Mouse (Mus musculus) C2C12 (cell line): ENCODE data around the gene 2610042L04Rik. TPM values are rescaled to one million over a fixed set of nuclear protein-coding genes. Genes with fewer than 3 reads are reported as not detected.
"Not testable (repeated sequence)": the region's sequence is repeated elsewhere in the genome, so short reads cannot be mapped to it uniquely, and the experiment has no call there.

Source experiments
- H3K27me3 ChIP-seq: one replicate; pipeline ENCODE4 v1.6.1; 2011; ENCODE audit not compliant: control insufficient read depth, insufficient read depth, insufficient read length
- H3K36me3 ChIP-seq: one replicate; pipeline ENCODE4 v1.6.1; 2011; ENCODE audit not compliant: control insufficient read depth, insufficient read depth
- H3K4me3 ChIP-seq: one replicate; pipeline ENCODE4 v1.5.1; 2011; ENCODE audit warnings: mild to moderate bottlenecking, control low read depth; ENCODE audit not compliant: poor library complexity, insufficient read depth, severe bottlenecking
- H3K79me2 ChIP-seq: one replicate; pipeline ENCODE4 v1.6.1; 2011; ENCODE audit not compliant: control insufficient read depth, insufficient read depth
- H3K79me3 ChIP-seq: one replicate; pipeline ENCODE4 v1.6.1; 2011; ENCODE audit warnings: low read depth, control low read depth
- H3ac ChIP-seq: one replicate; pipeline ENCODE3; 2011; ENCODE audit warnings: low read depth; ENCODE audit not compliant: control insufficient read depth, insufficient read length
- polyA plus RNA-seq: library from polyadenylated mRNA; unstranded; fragments of >200 nt; fragmentation: generic; extraction: Trizol; gene quantifications from one replicate; pipeline ENCODE4 v1.2.1, GENCODE M21; 2012; ENCODE audit warnings: missing spikeins

Gene 2610042L04Rik
- polyA plus RNA-seq, 1 experiment = not detected

- H3ac ChIP-seq, H3K4me3 ChIP-seq, H3K27me3 ChIP-seq, H3K79me3 ChIP-seq, H3K36me3 ChIP-seq, H3K79me2 ChIP-seq: not testable (repeated sequence)
Measured at GRCm38 (mm10) chr14:4401245-4401644, 66.7 kb downstream of the 2610042L04Rik start.

- not testable (repeated sequence) for H3K79me2 ChIP-seq, H3K4me3 ChIP-seq, H3ac ChIP-seq, H3K79me3 ChIP-seq, H3K27me3 ChIP-seq, H3K36me3 ChIP-seq
Measured at GRCm38 (mm10) chr14:4403840-4404239, 69.3 kb downstream of the 2610042L04Rik start.

Other genes starting within 250 kb of the 2610042L04Rik start
- not detected for gene Gm8108, start 224.2 kb upstream of the 2610042L04Rik start, polyA plus RNA-seq
- not detected for gene Gm3127, start 169.7 kb upstream of the 2610042L04Rik start, polyA plus RNA-seq
- gene Gm2974, start 152.2 kb upstream of the 2610042L04Rik start, polyA plus RNA-seq = not detected
- gene Gm3138, start 85.1 kb upstream of the 2610042L04Rik start, polyA plus RNA-seq = not detected
- not detected for gene Gm3149, start 17.5 kb upstream of the 2610042L04Rik start, polyA plus RNA-seq
- gene Gm3159, start 62.8 kb downstream of the 2610042L04Rik start, polyA plus RNA-seq = not detected
- not detected for gene Gm3164, start 80.7 kb downstream of the 2610042L04Rik start, polyA plus RNA-seq
- gene Gm3173, start 96.2 kb downstream of the 2610042L04Rik start, polyA plus RNA-seq = not detected
- not detected for gene Gm3182, start 147.0 kb downstream of the 2610042L04Rik start, polyA plus RNA-seq
- gene Gm3047, start 220.6 kb downstream of the 2610042L04Rik start, polyA plus RNA-seq = not detected